Mouse (Mus musculus): ENCODE data around the gene Maml3. TPM values are rescaled to one million over a fixed set of nuclear protein-coding genes. Genes with fewer than 3 reads are reported as not detected.

Gene Maml3
- polyA plus RNA-seq, 1 experiment from 2014 or later = 3.6 TPM

GRCm38 (mm10) chr3:52070163-52070478 is 34.8 kb downstream of the Maml3 start:
- Histone ChIP-seq H3K9me3 (ENCODE audit: control insufficient read depth, low read length) (no peaks in the 10 kb centered on the region), H3K4me2 (ENCODE audit: low read depth, low read length) (peak overlapping the region; percentile 78), H3K9ac (ENCODE audit: low read depth, low read length) (peak overlapping the region; percentile 66), H3K36me3 (ENCODE audit: control insufficient read depth, insufficient read depth, low read length) (no peaks in the 10 kb centered on the region), H3K4me1 (ENCODE audit: control insufficient read depth, insufficient read depth, low read length) (peaks cover 17% of the 10 kb centered on the region), H3K27ac (ENCODE audit: low read length) (peak overlapping the region; percentile 58), H3K27me3 (replicated peaks; ENCODE audit: control insufficient read depth, insufficient read depth, low read length) (no peaks in the 10 kb centered on the region), H3K4me3 (ENCODE audit: low read length) (peak overlapping the region; percentile 45)
- no peak for ATAC-seq
- WGBS = 23% methylated on average over 4 of the region's 4 CpGs

- peak overlapping the region; percentile 45 for H3K4me3 ChIP-seq (ENCODE audit: low read length)
- H3K27ac ChIP-seq (ENCODE audit: low read length) = peak overlapping the region; percentile 58
- peak overlapping the region; percentile 78 for H3K4me2 ChIP-seq (ENCODE audit: low read depth, low read length)
- WGBS = 25% methylated on average over 25 of the region's 25 CpGs
- peaks cover 17% of the 10 kb centered on the region for H3K4me1 ChIP-seq (ENCODE audit: control insufficient read depth, insufficient read depth, low read length)
- no peaks in the 10 kb centered on the region for H3K36me3 ChIP-seq (ENCODE audit: control insufficient read depth, insufficient read depth, low read length)
- no peaks in the 10 kb centered on the region for H3K27me3 ChIP-seq (replicated peaks; ENCODE audit: control insufficient read depth, insufficient read depth, low read length)
- H3K9me3 ChIP-seq (ENCODE audit: control insufficient read depth, low read length) = no peaks in the 10 kb centered on the region
- ATAC-seq = peak; percentile 73
- peak overlapping the region; percentile 66 for H3K9ac ChIP-seq (ENCODE audit: low read depth, low read length)
Observed at GRCm38 (mm10) chr3:52069304-52070162, 35.3 kb downstream of the Maml3 start.

DNA sequence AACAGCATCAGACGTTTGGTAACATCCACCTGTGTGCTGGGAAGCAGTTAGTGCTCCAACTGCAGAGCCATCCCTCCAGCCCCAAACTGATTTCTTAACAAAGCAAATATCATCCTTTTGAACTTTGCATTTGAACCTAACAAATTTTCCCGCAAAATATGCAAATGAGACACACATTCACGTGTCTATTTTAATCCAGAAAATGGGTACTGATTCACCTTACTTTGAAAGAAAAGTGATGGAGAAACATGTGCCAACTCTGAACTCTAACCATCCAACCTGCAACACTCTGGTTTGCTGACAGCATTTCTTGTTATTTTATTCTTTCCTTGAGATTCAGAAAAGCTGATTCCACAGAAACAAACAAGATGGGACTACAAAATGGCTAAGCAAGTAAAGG is 36.0 kb downstream of the Maml3 start:
- peaks cover 17% of the 10 kb centered on the region for H3K4me1 ChIP-seq (ENCODE audit: control insufficient read depth, insufficient read depth, low read length)
- H3K4me2 ChIP-seq (ENCODE audit: low read depth, low read length) = no peak overlapping the region
- no peak for ATAC-seq
- H3K27ac ChIP-seq (ENCODE audit: low read length) = no peak overlapping the region
- no peaks in the 10 kb centered on the region for H3K9me3 ChIP-seq (ENCODE audit: control insufficient read depth, low read length)
- H3K9ac ChIP-seq (ENCODE audit: low read depth, low read length) = no peak overlapping the region
- WGBS = 77% methylated on average over 3 of the region's 3 CpGs
- H3K27me3 ChIP-seq (replicated peaks; ENCODE audit: control insufficient read depth, insufficient read depth, low read length) = no peaks in the 10 kb centered on the region
- no peak overlapping the region for H3K4me3 ChIP-seq (ENCODE audit: low read length)
- no peaks in the 10 kb centered on the region for H3K36me3 ChIP-seq (ENCODE audit: control insufficient read depth, insufficient read depth, low read length)

- WGBS = 81% methylated on average over 6 of the region's 6 CpGs
- Histone ChIP-seq H3K4me2 (ENCODE audit: low read depth, low read length) (no peak overlapping the region), H3K4me1 (ENCODE audit: control insufficient read depth, insufficient read depth, low read length) (peaks cover 18% of the 10 kb centered on the region), H3K36me3 (ENCODE audit: control insufficient read depth, insufficient read depth, low read length) (no peaks in the 10 kb centered on the region), H3K27me3 (replicated peaks; ENCODE audit: control insufficient read depth, insufficient read depth, low read length) (no peaks in the 10 kb centered on the region), H3K9ac (ENCODE audit: low read depth, low read length) (no peak overlapping the region), H3K4me3 (ENCODE audit: low read length) (no peak overlapping the region), H3K27ac (ENCODE audit: low read length) (no peak overlapping the region), H3K9me3 (ENCODE audit: control insufficient read depth, low read length) (no peaks in the 10 kb centered on the region)
- no peak for ATAC-seq
Observed at GRCm38 (mm10) chr3:52067181-52067580, 37.7 kb downstream of the Maml3 start.

DNA sequence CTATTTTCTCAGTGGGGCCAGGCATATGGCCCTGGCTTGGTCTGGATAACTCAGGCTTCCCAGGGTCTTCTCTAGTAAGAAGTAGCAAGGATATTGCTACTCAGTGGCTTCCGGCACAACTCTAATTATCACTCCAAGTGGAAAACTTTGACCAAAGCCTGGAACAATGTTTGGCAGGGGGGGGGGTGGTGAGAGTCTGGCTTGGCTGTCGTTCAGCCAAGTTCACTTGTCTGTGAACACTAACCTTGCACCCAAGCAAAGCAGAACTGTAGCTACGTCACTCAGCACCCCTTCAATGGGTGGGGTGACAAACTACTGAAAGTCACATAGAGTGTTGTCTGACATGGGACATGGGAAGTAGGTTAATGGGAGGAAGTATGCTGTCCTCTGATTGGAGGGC is 38.7 kb downstream of the Maml3 start:
- no peak overlapping the region for H3K9ac ChIP-seq (ENCODE audit: low read depth, low read length)
- H3K4me2 ChIP-seq (ENCODE audit: low read depth, low read length) = no peak overlapping the region
- H3K9me3 ChIP-seq (ENCODE audit: control insufficient read depth, low read length) = no peaks in the 10 kb centered on the region
- no peaks in the 10 kb centered on the region for H3K27me3 ChIP-seq (replicated peaks; ENCODE audit: control insufficient read depth, insufficient read depth, low read length)
- H3K4me1 ChIP-seq (ENCODE audit: control insufficient read depth, insufficient read depth, low read length) = peaks cover 15% of the 10 kb centered on the region
- H3K36me3 ChIP-seq (ENCODE audit: control insufficient read depth, insufficient read depth, low read length) = no peaks in the 10 kb centered on the region
- no peak for ATAC-seq
- H3K4me3 ChIP-seq (ENCODE audit: low read length) = no peak overlapping the region
- H3K27ac ChIP-seq (ENCODE audit: low read length) = no peak overlapping the region
- WGBS = 73% methylated on average over 3 of the region's 3 CpGs

DNA sequence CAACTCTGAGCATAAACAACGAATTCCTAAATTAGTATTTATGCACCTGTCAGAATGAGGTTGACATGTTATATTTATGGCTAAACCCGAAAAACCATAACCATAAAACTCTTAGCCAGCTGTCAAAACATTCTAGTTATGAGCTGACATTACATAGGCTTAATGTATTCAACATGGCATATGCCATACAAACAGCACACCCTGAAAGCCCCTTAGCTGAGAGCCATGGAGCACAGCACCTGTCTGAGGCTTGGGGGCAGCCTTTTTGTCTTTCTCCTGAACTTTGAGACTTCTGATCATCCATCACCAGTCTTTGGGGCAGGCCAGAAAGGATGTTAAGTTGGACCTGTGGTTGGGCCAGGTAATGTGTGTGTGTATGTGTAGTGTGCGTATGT is 41.6 kb downstream of the Maml3 start:
- WGBS = 78% methylated on average over 3 of the region's 3 CpGs
- Histone ChIP-seq H3K9me3 (ENCODE audit: control insufficient read depth, low read length) (no peaks in the 10 kb centered on the region), H3K27ac (ENCODE audit: low read length) (no peak overlapping the region), H3K4me2 (ENCODE audit: low read depth, low read length) (no peak overlapping the region), H3K27me3 (replicated peaks; ENCODE audit: control insufficient read depth, insufficient read depth, low read length) (no peaks in the 10 kb centered on the region), H3K9ac (ENCODE audit: low read depth, low read length) (no peak overlapping the region), H3K36me3 (ENCODE audit: control insufficient read depth, insufficient read depth, low read length) (no peaks in the 10 kb centered on the region), H3K4me3 (ENCODE audit: low read length) (no peak overlapping the region), H3K4me1 (ENCODE audit: control insufficient read depth, insufficient read depth, low read length) (peaks cover 10% of the 10 kb centered on the region; the same call in 1 of the 2 replicates)
- no peak for ATAC-seq

GRCm38 (mm10) chr3:52062389-52063260 is 42.3 kb downstream of the Maml3 start:
- H3K27me3 ChIP-seq (replicated peaks; ENCODE audit: control insufficient read depth, insufficient read depth, low read length) = no peaks in the 10 kb centered on the region
- ATAC-seq = peak; percentile 78
- no peaks in the 10 kb centered on the region for H3K36me3 ChIP-seq (ENCODE audit: control insufficient read depth, insufficient read depth, low read length)
- 0 out of 2 replicates have a peak overlapping the region, but pooled peaks have one; percentile 24 for H3K9ac ChIP-seq (ENCODE audit: low read depth, low read length)
- no peak overlapping the region for H3K4me3 ChIP-seq (ENCODE audit: low read length)
- H3K9me3 ChIP-seq (ENCODE audit: control insufficient read depth, low read length) = no peaks in the 10 kb centered on the region
- H3K4me2 ChIP-seq (ENCODE audit: low read depth, low read length) = 0 out of 2 replicates have a peak overlapping the region, but pooled peaks have one; percentile 20
- WGBS = 51% methylated on average over 11 of the region's 11 CpGs
- H3K27ac ChIP-seq (ENCODE audit: low read length) = peak overlapping the region; percentile 77
- peaks cover 10% of the 10 kb centered on the region; the same call in 1 of the 2 replicates for H3K4me1 ChIP-seq (ENCODE audit: control insufficient read depth, insufficient read depth, low read length)

- no peak for ATAC-seq
- no peak overlapping the region for H3K9ac ChIP-seq (ENCODE audit: low read depth, low read length)
- no peaks in the 10 kb centered on the region for H3K36me3 ChIP-seq (ENCODE audit: control insufficient read depth, insufficient read depth, low read length)
- peaks cover 10% of the 10 kb centered on the region; the same call in 1 of the 2 replicates for H3K4me1 ChIP-seq (ENCODE audit: control insufficient read depth, insufficient read depth, low read length)
- WGBS = 45% methylated on average over 8 of the region's 8 CpGs
- no peak overlapping the region for H3K4me3 ChIP-seq (ENCODE audit: low read length)
- no peaks in the 10 kb centered on the region for H3K9me3 ChIP-seq (ENCODE audit: control insufficient read depth, low read length)
- H3K27ac ChIP-seq (ENCODE audit: low read length) = no peak overlapping the region
- H3K4me2 ChIP-seq (ENCODE audit: low read depth, low read length) = no peak overlapping the region
- H3K27me3 ChIP-seq (replicated peaks; ENCODE audit: control insufficient read depth, insufficient read depth, low read length) = no peaks in the 10 kb centered on the region
Observed at GRCm38 (mm10) chr3:52061472-52062388, 43.1 kb downstream of the Maml3 start.

Measured in intestine, embryonic 16.5 days (tissue).